Mouse (Mus musculus): Measurements from ENCODE around the gene Ccdc47. TPM values are rescaled to one million over a fixed set of nuclear protein-coding genes. Genes with fewer than 3 reads are reported as not detected.
A peak's percentile ranks its signal among the peaks of the same experiment; 100 is the strongest.

The Ccdc47 gene
- polyA plus RNA-seq, 1 experiment from 2014 or later = 101 TPM

DNA sequence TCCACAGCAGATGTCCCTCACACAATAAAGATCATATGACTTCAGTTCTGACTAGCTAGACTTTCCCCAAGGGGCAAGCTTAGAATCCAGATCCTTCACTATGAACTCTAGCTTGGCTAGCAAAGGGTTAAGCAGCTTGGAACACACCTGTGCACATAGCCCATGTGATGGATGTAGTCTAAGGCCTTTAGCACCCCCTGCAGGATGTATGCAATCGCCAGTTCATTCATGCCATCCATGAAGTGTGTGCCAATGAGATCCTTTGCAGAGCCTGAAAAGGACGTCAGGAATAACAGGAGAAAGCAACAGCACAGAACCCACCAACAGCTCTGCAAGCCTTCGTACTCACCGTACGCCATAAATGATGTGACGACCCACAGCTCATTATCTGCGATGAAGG is 45.3 kb downstream of the Ccdc47 start:
- no peak overlapping the region for H3K4me2 ChIP-seq (replicated peaks; ENCODE audit: low read depth, low read length)
- H3K27me3 ChIP-seq (ENCODE audit: insufficient read depth, low read length) = no peaks in the 10 kb centered on the region
- ATAC-seq (ENCODE audit: low FRiP score, low TSS enrichment) = no peak
- no peak overlapping the region for H3K27ac ChIP-seq (ENCODE audit: low read length)
- 78% methylated on average over 7 of the region's 7 CpGs for WGBS
- H3K4me1 ChIP-seq (ENCODE audit: insufficient read depth, low read length) = no peaks in the 10 kb centered on the region
- H3K36me3 ChIP-seq (ENCODE audit: insufficient read depth, low read length) = peaks cover 32% of the 10 kb centered on the region
- no peak overlapping the region for H3K9ac ChIP-seq (replicated peaks; ENCODE audit: low read length)
- no peak overlapping the region for H3K4me3 ChIP-seq (ENCODE audit: low read length)
- H3K9me3 ChIP-seq (ENCODE audit: low read length) = no peaks in the 10 kb centered on the region

DNA sequence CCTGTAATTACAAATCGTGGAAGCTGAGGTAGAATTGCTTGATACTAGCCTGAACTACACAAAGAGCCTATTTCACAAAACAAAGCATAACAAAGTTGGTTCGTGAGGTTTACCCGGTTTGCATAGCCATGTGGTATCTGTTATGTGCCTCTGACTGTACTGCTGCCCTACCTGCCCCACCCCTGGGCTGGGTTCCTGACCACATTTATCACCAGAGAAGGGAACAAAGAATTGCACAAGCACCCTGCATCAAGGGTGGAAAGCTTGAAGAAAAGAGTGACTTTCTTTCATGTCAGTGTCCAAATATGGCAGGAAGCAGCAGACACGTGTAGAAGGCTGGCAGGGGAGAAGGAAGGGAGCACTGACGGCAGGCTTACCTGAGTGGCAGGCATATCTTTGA is 48.7 kb downstream of the Ccdc47 start:
- H3K27ac ChIP-seq (ENCODE audit: low read length) = no peak overlapping the region
- no peak for ATAC-seq (ENCODE audit: low FRiP score, low TSS enrichment)
- H3K36me3 ChIP-seq (ENCODE audit: insufficient read depth, low read length) = peaks cover 42% of the 10 kb centered on the region
- no peak overlapping the region for H3K9ac ChIP-seq (replicated peaks; ENCODE audit: low read length)
- H3K27me3 ChIP-seq (ENCODE audit: insufficient read depth, low read length) = no peaks in the 10 kb centered on the region
- no peaks in the 10 kb centered on the region for H3K9me3 ChIP-seq (ENCODE audit: low read length)
- no peak overlapping the region for H3K4me2 ChIP-seq (replicated peaks; ENCODE audit: low read depth, low read length)
- WGBS = 80% methylated on average over 5 of the region's 5 CpGs
- H3K4me3 ChIP-seq (ENCODE audit: low read length) = no peak overlapping the region
- H3K4me1 ChIP-seq (ENCODE audit: insufficient read depth, low read length) = no peaks in the 10 kb centered on the region; the same call in 1 of the 2 replicates

DNA sequence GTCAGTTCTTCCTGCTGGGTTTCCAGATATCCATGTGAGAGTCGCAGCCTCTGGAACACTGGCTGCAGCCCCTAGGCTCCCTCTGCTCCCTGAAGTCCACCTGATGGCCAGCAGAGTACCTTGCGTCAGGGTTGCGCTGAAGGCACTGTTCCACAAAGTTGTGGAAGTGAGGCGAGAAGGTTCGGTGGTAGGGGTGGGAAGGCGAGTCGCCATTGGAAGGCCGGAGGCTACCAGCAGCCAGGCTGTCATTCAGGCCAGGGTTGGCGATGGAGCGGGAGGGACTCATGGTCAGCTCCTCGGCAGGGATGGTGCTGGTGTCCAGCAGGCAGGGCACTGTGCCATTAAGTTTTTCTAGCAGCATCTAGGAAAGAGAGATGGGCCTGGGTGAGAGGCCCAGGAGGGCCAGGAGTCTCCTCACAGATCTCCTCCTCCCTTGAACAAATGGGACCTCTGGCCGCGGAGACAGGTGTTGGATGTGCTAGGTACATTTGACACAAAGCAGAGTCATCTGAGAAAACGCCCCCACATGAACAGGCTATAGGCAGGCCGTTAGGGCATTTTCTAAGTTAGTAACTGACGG is 51.5 kb downstream of the Ccdc47 start:
- Histone ChIP-seq H3K9me3 (ENCODE audit: low read length) (no peaks in the 10 kb centered on the region), H3K4me3 (ENCODE audit: low read length) (no peak overlapping the region), H3K4me2 (replicated peaks; ENCODE audit: low read depth, low read length) (no peak overlapping the region), H3K27me3 (ENCODE audit: insufficient read depth, low read length) (no peaks in the 10 kb centered on the region), H3K27ac (ENCODE audit: low read length) (no peak overlapping the region), H3K36me3 (ENCODE audit: insufficient read depth, low read length) (peaks cover 38% of the 10 kb centered on the region), H3K9ac (replicated peaks; ENCODE audit: low read length) (no peak overlapping the region), H3K4me1 (ENCODE audit: insufficient read depth, low read length) (peaks cover 10% of the 10 kb centered on the region; the same call in 1 of the 2 replicates)
- WGBS = 89% methylated on average over 16 of the region's 16 CpGs
- ATAC-seq (ENCODE audit: low FRiP score, low TSS enrichment) = no peak

DNA sequence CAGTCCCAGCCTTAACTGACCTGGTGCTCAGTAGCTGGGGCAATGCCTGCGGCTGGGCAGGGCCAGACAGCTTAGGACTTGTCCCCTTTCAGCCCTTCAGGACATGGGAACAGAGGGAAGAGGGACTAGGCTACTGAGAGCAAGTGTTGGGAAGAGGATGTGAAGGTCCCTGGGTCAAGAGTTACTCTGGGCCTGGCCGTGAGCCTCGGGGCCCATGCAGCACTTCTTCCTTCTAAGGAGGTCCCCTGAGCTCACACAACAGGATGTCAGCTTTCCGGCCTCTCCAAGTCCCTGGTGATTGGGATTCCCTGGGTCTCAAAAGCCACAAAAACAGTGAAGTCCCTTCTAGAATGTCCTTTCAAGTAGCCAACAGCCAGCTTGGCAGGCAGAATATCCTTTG is 52.6 kb downstream of the Ccdc47 start:
- H3K4me1 ChIP-seq (ENCODE audit: insufficient read depth, low read length) = peaks cover 16% of the 10 kb centered on the region
- no peak overlapping the region for H3K4me3 ChIP-seq (ENCODE audit: low read length)
- WGBS = 72% methylated on average over 4 of the region's 4 CpGs
- H3K4me2 ChIP-seq (replicated peaks; ENCODE audit: low read depth, low read length) = no peak overlapping the region
- no peaks in the 10 kb centered on the region for H3K27me3 ChIP-seq (ENCODE audit: insufficient read depth, low read length)
- peak overlapping the region; percentile 55 for H3K27ac ChIP-seq (ENCODE audit: low read length)
- no peaks in the 10 kb centered on the region for H3K9me3 ChIP-seq (ENCODE audit: low read length)
- ATAC-seq (ENCODE audit: low FRiP score, low TSS enrichment) = no peak
- H3K36me3 ChIP-seq (ENCODE audit: insufficient read depth, low read length) = peaks cover 34% of the 10 kb centered on the region
- no peak overlapping the region for H3K9ac ChIP-seq (replicated peaks; ENCODE audit: low read length)

DNA sequence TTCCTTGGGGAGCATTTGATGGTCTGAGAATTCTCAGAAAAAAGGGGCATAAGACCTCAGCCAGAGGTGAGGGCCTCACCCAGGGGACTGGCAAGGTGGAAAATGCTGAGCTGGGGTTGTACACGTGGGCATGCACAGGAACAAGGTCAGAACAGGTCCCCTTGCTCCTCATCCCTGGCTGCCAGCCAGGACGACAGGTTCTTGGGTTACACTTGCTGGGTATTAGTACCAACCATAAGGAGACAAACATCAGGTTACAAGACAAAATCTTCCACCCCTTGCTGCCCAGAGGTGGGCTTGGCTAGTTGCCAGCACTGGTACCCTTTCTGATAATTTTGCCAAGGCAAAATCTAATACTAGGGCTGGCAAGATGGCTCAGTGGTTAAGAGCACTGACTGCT is 53.9 kb downstream of the Ccdc47 start:
- 57% methylated on average over 2 of the region's 2 CpGs for WGBS
- Histone ChIP-seq H3K9me3 (ENCODE audit: low read length) (no peaks in the 10 kb centered on the region), H3K27ac (ENCODE audit: low read length) (no peak overlapping the region), H3K4me2 (replicated peaks; ENCODE audit: low read depth, low read length) (no peak overlapping the region), H3K27me3 (ENCODE audit: insufficient read depth, low read length) (no peaks in the 10 kb centered on the region), H3K4me1 (ENCODE audit: insufficient read depth, low read length) (peaks cover 22% of the 10 kb centered on the region), H3K9ac (replicated peaks; ENCODE audit: low read length) (no peak overlapping the region), H3K4me3 (ENCODE audit: low read length) (no peak overlapping the region), H3K36me3 (ENCODE audit: insufficient read depth, low read length) (peaks cover 33% of the 10 kb centered on the region)
- no peak for ATAC-seq (ENCODE audit: low FRiP score, low TSS enrichment)

DNA sequence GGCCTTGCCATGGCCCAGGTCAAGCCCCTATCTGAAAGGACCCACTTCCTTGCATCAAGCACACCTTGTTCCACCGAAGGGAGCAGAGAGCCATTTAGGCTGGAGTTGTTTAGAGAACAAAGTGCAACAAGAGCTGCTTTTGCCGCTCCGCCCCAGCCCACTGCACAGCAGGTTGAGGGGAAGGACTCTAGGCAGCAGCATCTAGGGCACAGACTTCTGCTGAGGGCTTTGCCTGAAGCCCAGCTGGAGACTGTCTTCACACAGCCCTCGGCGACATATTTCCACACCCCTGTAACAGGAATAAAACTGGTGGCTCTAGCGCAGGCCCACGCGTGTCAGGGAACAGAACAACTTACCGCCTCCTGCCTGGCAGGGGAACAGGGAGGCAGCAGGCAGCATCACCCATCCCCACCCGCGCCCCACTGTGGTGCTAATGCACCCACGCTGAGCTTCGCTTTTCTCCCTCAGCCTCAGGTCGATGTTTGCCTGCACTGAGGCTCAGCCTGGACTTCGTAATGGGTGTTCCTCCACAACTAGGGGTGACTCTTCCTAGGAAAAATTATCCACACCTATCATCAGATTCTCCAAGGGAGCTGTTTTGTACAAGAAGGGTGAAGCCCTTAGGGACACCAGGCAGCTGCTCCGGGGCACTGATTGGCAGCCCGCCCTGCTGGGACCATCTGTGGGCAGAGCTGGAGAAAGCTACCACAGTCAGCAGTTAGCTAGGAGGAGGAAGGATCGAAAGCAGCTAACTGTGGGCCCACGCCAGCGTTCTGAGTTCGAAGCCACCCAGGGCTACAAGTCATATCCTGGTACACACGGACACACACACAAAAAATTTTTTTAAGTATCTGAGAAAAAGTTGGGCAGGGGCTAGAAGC is 55.1 kb downstream of the Ccdc47 start, which contains the start of the genes Gm10840 and Limd2:
TSS of gene Gm10840 (plus strand) at position 10 of the 881 bp plus-strand sequence.
TSS of gene Limd2 (minus strand) at position 20 of the 881 bp plus-strand sequence.
- peak within 1 kb of the TSS; percentile 89 for H3K27ac ChIP-seq (ENCODE audit: low read length)
- peak within 1 kb of the TSS; percentile 92 for H3K4me2 ChIP-seq (replicated peaks; ENCODE audit: low read depth, low read length)
- H3K9me3 ChIP-seq (ENCODE audit: low read length) = no peaks in the 10 kb centered on the region
- H3K4me1 ChIP-seq (ENCODE audit: insufficient read depth, low read length) = peaks cover 22% of the 10 kb centered on the region
- 29% methylated on average over 22 of the region's 22 CpGs for WGBS
- peak within 1 kb of the TSS; percentile 80 for H3K4me3 ChIP-seq (ENCODE audit: low read length)
- peak; percentile 39; the same call in 1 of the 2 replicates for ATAC-seq (ENCODE audit: low FRiP score, low TSS enrichment)
- H3K36me3 ChIP-seq (ENCODE audit: insufficient read depth, low read length) = peaks cover 35% of the 10 kb centered on the region
- H3K9ac ChIP-seq (replicated peaks; ENCODE audit: low read length) = peak within 1 kb of the TSS; percentile 95
- no peaks in the 10 kb centered on the region for H3K27me3 ChIP-seq (ENCODE audit: insufficient read depth, low read length)

DNA sequence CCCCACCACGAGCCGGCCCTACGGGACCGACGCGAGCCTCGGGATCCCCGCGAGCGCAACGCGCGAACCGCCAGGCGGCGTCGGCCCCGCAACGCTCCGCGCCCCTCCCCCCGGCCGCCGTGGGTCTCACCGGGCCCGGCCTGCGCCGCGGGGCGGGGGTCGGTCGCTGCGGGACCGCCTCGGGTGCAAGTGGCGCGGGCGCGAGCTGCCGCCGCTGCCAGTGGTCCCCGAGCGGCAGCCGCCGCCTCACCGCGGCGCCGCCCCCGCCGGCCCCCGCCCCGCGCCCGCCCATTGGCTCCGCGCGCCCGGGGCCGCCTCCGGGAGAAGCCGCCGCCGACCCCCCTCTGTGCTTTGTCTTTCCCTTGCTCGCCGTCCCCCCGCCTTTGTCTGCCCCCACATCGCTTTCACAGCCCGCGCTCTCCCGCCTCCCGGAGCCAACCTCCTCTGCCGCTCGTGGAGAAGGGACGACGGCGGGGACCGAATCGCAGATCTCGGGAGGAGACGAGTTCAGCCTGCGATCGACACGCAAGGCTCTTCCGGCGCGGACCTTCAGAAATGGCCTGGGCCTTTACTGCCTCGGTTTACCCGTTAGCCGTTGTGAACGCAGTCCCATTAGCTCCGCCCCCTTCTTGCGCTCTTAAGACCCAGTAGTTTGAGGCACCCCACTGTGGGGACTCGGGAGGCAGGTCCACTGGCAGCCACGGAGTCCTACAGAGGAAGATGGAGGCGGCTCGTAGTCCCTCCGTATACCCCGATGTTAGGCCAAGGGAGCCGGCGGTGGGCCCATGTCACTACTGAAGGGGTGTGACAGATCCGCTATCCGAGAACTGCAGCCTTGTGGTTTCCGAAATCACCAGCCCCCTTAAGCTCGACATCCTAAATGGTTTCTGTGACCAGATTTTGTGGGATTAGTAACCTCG is 56.0 kb downstream of the Ccdc47 start:
- WGBS = under 1% methylated on average over 55 of the region's 106 CpGs
- Histone ChIP-seq H3K9me3 (ENCODE audit: low read length) (no peaks in the 10 kb centered on the region), H3K27ac (ENCODE audit: low read length) (peak overlapping the region; percentile 89), H3K36me3 (ENCODE audit: insufficient read depth, low read length) (peaks cover 35% of the 10 kb centered on the region), H3K9ac (replicated peaks; ENCODE audit: low read length) (peak overlapping the region; percentile 95), H3K27me3 (ENCODE audit: insufficient read depth, low read length) (no peaks in the 10 kb centered on the region), H3K4me3 (ENCODE audit: low read length) (peak overlapping the region; percentile 80), H3K4me1 (ENCODE audit: insufficient read depth, low read length) (peaks cover 22% of the 10 kb centered on the region), H3K4me2 (replicated peaks; ENCODE audit: low read depth, low read length) (peak overlapping the region; percentile 92)
- ATAC-seq (ENCODE audit: low FRiP score, low TSS enrichment) = peak; percentile 66

DNA sequence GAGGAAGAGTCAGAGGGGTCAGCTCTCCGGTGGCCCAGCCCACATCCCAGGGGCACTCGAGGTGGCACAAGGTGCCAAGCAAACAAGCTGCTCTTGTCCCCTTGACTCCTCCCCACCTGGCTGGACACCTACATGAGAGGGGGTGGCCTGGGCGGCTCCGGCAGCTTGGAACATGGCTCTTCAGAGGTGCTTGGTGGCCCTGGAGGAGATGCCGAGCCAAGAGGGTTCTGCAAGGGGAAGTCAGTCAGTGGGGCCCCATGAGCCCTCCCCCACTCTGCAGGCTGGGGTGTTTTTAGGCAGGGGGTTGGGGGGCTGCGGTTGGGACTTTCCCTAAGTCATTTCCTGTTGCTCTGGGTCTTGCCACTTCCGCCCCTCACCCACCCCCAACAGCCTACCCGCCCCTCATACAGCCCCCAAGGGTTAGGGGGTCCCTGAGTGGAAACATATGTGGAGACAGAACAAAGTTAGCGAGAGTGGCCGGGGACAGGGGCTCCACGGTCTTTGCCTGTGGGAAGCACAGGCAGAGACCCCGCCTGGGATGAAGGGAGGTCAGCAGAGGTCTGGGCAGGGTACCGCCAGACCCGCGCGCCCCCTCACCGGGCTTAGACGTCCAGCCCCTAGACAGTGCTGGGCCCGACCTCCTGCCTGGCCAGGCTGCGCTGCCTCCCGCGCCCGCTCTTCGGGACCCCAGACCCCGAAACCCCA is 56.8 kb downstream of the Ccdc47 start:
- no peaks in the 10 kb centered on the region for H3K27me3 ChIP-seq (ENCODE audit: insufficient read depth, low read length)
- peaks cover 37% of the 10 kb centered on the region for H3K36me3 ChIP-seq (ENCODE audit: insufficient read depth, low read length)
- peak overlapping the region; percentile 95 for H3K9ac ChIP-seq (replicated peaks; ENCODE audit: low read length)
- peak overlapping the region; percentile 89 for H3K27ac ChIP-seq (ENCODE audit: low read length)
- ATAC-seq (ENCODE audit: low FRiP score, low TSS enrichment) = peak; percentile 60
- peaks cover 22% of the 10 kb centered on the region for H3K4me1 ChIP-seq (ENCODE audit: insufficient read depth, low read length)
- H3K4me3 ChIP-seq (ENCODE audit: low read length) = peak overlapping the region; percentile 80
- no peaks in the 10 kb centered on the region for H3K9me3 ChIP-seq (ENCODE audit: low read length)
- 0% methylated on average over 24 of the region's 25 CpGs for WGBS
- peak overlapping the region; percentile 92 for H3K4me2 ChIP-seq (replicated peaks; ENCODE audit: low read depth, low read length)

DNA sequence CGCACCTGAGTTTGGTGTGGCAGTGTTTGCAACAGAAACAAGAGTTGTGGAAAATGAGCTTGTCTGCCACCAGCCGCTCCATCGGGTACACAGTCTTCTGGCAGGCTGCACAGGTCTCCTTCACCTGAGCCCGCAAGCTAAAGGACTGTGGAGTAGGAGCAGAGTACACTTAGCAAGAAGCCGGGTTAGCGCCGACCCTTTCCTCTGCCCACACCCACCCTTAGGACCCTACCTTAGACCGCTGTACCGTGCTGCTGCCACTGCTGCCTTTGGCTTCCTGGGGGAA is 57.3 kb downstream of the Ccdc47 start:
- Histone ChIP-seq H3K27me3 (ENCODE audit: insufficient read depth, low read length) (no peaks in the 10 kb centered on the region), H3K27ac (ENCODE audit: low read length) (peak overlapping the region; percentile 89), H3K9me3 (ENCODE audit: low read length) (no peaks in the 10 kb centered on the region), H3K9ac (replicated peaks; ENCODE audit: low read length) (peak overlapping the region; percentile 95), H3K4me1 (ENCODE audit: insufficient read depth, low read length) (peaks cover 22% of the 10 kb centered on the region), H3K4me2 (replicated peaks; ENCODE audit: low read depth, low read length) (peak overlapping the region; percentile 92), H3K4me3 (ENCODE audit: low read length) (peak overlapping the region; percentile 80), H3K36me3 (ENCODE audit: insufficient read depth, low read length) (peaks cover 40% of the 10 kb centered on the region)
- peak; percentile 32 for ATAC-seq (ENCODE audit: low FRiP score, low TSS enrichment)
- 26% methylated on average over 9 of the region's 9 CpGs for WGBS
